Mouse (Mus musculus) liver, embryonic 12.5 days (tissue): ENCODE measurements around the gene Col4a1. TPM values are rescaled to one million over a fixed set of nuclear protein-coding genes. Genes with fewer than 3 reads are reported as not detected.
A peak's percentile ranks its signal among the peaks of the same experiment; 100 is the strongest.

Source experiments
- ATAC-seq: fragments of 200-750 bp; cut with Nextera tagmentation; 2 replicates; pipeline ENCODE4 v1.8.0; 2017; ENCODE audit warnings: moderate number of reproducible peaks, mild to moderate bottlenecking, moderate library complexity
- H3K27ac ChIP-seq: fragments of 300-500 bp; sonication (generic); 2 replicates; pipeline ENCODE4 v1.5.1; 2016; ENCODE audit warnings: mild to moderate bottlenecking
- H3K27me3 ChIP-seq: fragments of 300-500 bp; sonication (generic); replicated peaks from 2 replicates; pipeline ENCODE4 v1.6.1; 2016; ENCODE audit warnings: mild to moderate bottlenecking, moderate library complexity
- H3K36me3 ChIP-seq: fragments of 300-500 bp; sonication (generic); 2 replicates; pipeline ENCODE4 v1.6.1; 2016; ENCODE audit warnings: mild to moderate bottlenecking, moderate library complexity
- H3K4me1 ChIP-seq: fragments of 300-500 bp; sonication (generic); 2 replicates; pipeline ENCODE4 v1.6.1; 2016
- H3K4me2 ChIP-seq: fragments of 300-500 bp; sonication (generic); 2 replicates; pipeline ENCODE4 v1.6.1; 2016; ENCODE audit warnings: mild to moderate bottlenecking, moderate library complexity
- H3K4me3 ChIP-seq: fragments of 300-500 bp; sonication (generic); 2 replicates; pipeline ENCODE4 v1.5.1; 2016; ENCODE audit warnings: mild to moderate bottlenecking, moderate library complexity
- H3K9ac ChIP-seq: fragments of 300-500 bp; sonication (generic); 2 replicates; pipeline ENCODE4 v1.6.1; 2016; ENCODE audit warnings: mild to moderate bottlenecking, moderate library complexity
- H3K9me3 ChIP-seq: fragments of 300-500 bp; sonication (generic); replicated peaks from 2 replicates; pipeline ENCODE4 v1.6.1; 2016; ENCODE audit warnings: mild to moderate bottlenecking, moderate library complexity
- WGBS: fragments of 180-500 bp; shearing (Covaris S2); methylation state at CpG from one replicate; pipeline ENCODE4 v1.1.7; 2016; ENCODE audit not compliant: insufficient replicate concordance; 5-methylcytosine and 5-hydroxymethylcytosine counted together
- polyA plus RNA-seq: library from polyadenylated mRNA; unstranded; fragments of >200 nt; fragmentation: Nextera tagmentation; extraction: Ambion mirVana; gene quantifications from 2 replicates; pipeline ENCODE4 v1.2.1, GENCODE M21; 2016

Col4a1 gene
- 28.9 and 30.9 TPM in 2 replicates for polyA plus RNA-seq

- Histone ChIP-seq H3K4me3 (peak within 1 kb of the TSS; percentile 54), H3K36me3 (no peaks in the 10 kb centered on the region), H3K9me3 (no peaks in the 10 kb centered on the region), H3K27ac (no peak within 1 kb of the TSS), H3K9ac (peak within 1 kb of the TSS; percentile 59), H3K4me2 (peak within 1 kb of the TSS; percentile 66), H3K4me1 (0 out of 2 replicates have a peak, but pooled peaks cover 9% of the 10 kb centered on the region), H3K27me3 (peaks cover 80% of the 10 kb centered on the region)
- ATAC-seq, result no peak
- WGBS, result under 1% methylated on average over 87 of the region's 87 CpGs
These were observed at the start of gene Col4a1, which contains the start of gene Col4a2 for GRCm38 (mm10) chr8:11312349-11313175. TSS of gene Col4a1 (minus strand) at chr8:11312826. TSS of gene Col4a2 (plus strand) at chr8:11312805.

GRCm38 (mm10) chr8:11361546-11362277 lies 49.1 kb upstream of the Col4a1 start:
- H3K9me3 ChIP-seq, result no peaks in the 10 kb centered on the region
- no peak overlapping the region for H3K27ac ChIP-seq
- H3K4me2 ChIP-seq, result no peak overlapping the region
- 0 out of 2 replicates have a peak, but pooled peaks cover 3% of the 10 kb centered on the region for H3K27me3 ChIP-seq
- no peak overlapping the region for H3K4me3 ChIP-seq
- H3K9ac ChIP-seq, result no peak overlapping the region
- H3K36me3 ChIP-seq, result no peaks in the 10 kb centered on the region
- H3K4me1 ChIP-seq, result peaks cover 5% of the 10 kb centered on the region
- ATAC-seq, result no peak
- WGBS, result 55% methylated on average over 9 of the region's 9 CpGs

DNA sequence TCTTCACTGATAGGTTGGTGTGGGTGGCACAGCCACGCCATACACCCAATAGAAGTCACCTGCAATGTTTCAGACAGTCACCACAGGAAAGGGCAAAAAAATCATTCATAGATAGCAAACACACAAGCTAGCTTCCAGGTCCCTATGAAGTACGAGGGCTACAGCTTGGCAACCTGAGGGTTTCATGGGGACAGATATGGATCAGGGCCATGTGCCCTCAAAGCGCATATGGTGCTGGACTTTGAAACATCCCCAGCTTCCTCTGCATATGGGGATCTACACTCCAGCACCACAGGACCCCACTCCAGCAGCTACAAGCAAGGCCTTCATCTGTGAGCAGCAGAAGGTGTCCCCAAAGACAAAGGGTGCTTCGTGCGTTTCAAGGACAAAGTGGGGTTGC lies 47.2 kb upstream of the Col4a1 start:
- Histone ChIP-seq H3K27me3 (0 out of 2 replicates have a peak, but pooled peaks cover 3% of the 10 kb centered on the region), H3K9me3 (no peaks in the 10 kb centered on the region), H3K36me3 (no peaks in the 10 kb centered on the region), H3K4me3 (no peak overlapping the region), H3K9ac (no peak overlapping the region), H3K27ac (no peak overlapping the region), H3K4me1 (peaks cover 5% of the 10 kb centered on the region), H3K4me2 (no peak overlapping the region)
- ATAC-seq, result no peak
- WGBS, result 66% methylated on average over 5 of the region's 5 CpGs

DNA sequence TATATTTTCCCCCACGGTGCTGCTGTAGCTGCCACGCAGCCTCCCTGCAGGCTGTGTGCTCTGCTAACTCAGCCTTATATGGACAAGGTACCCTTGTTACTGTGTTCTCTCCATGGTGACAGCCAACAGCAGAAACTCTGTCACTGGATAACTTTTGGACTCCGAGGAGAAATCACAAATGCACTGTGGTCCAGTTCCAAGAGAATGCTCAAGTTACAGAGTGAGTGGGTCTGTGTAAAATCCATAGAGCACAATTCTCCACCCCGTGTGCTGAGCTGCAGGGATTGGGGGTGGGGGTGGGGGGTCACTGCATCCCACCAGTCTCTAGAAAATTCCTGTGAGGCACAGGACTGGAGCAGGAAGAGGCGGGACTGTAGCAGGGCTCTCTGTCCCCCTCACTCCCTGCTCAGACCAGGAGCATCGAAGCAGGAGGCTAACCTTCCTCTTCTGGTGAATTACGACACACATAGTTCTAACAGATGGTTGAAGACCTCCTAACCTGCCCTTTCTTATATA lies 45.4 kb upstream of the Col4a1 start:
- Histone ChIP-seq H3K27ac (no peak overlapping the region), H3K9me3 (no peaks in the 10 kb centered on the region), H3K4me3 (no peak overlapping the region), H3K4me2 (no peak overlapping the region), H3K36me3 (no peaks in the 10 kb centered on the region), H3K27me3 (peaks cover 8% of the 10 kb centered on the region; the same call in 1 of the 2 replicates), H3K9ac (no peak overlapping the region), H3K4me1 (peaks cover 5% of the 10 kb centered on the region)
- no peak for ATAC-seq
- WGBS, result 45% methylated on average over 7 of the region's 7 CpGs

- 43% methylated on average over 8 of the region's 8 CpGs for WGBS
- no peak for ATAC-seq
- no peak overlapping the region for H3K4me3 ChIP-seq
- no peaks in the 10 kb centered on the region for H3K36me3 ChIP-seq
- no peak overlapping the region for H3K27ac ChIP-seq
- H3K4me1 ChIP-seq, result 0 out of 2 replicates have a peak, but pooled peaks cover 5% of the 10 kb centered on the region
- H3K27me3 ChIP-seq, result peaks cover 6% of the 10 kb centered on the region; the same call in 1 of the 2 replicates
- H3K9ac ChIP-seq, result no peak overlapping the region
- no peaks in the 10 kb centered on the region for H3K9me3 ChIP-seq
- H3K4me2 ChIP-seq, result no peak overlapping the region
These were observed 44.1 kb upstream of the Col4a1 start for GRCm38 (mm10) chr8:11356776-11357175.

GRCm38 (mm10) chr8:11355900-11356299 lies 43.3 kb upstream of the Col4a1 start:
- 73% methylated on average over 3 of the region's 3 CpGs for WGBS
- 0 out of 2 replicates have a peak, but pooled peaks cover 5% of the 10 kb centered on the region for H3K4me1 ChIP-seq
- H3K36me3 ChIP-seq, result no peaks in the 10 kb centered on the region
- H3K9ac ChIP-seq, result no peak overlapping the region
- no peaks in the 10 kb centered on the region for H3K9me3 ChIP-seq
- H3K4me3 ChIP-seq, result no peak overlapping the region
- peaks cover 6% of the 10 kb centered on the region; the same call in 1 of the 2 replicates for H3K27me3 ChIP-seq
- no peak for ATAC-seq
- no peak overlapping the region for H3K4me2 ChIP-seq
- H3K27ac ChIP-seq, result no peak overlapping the region

GRCm38 (mm10) chr8:11354800-11355451 lies 42.3 kb upstream of the Col4a1 start:
- Histone ChIP-seq H3K27me3 (peaks cover 6% of the 10 kb centered on the region; the same call in 1 of the 2 replicates), H3K4me1 (0 out of 2 replicates have a peak, but pooled peaks cover 5% of the 10 kb centered on the region), H3K9ac (no peak overlapping the region), H3K4me3 (no peak overlapping the region), H3K9me3 (no peaks in the 10 kb centered on the region), H3K4me2 (no peak overlapping the region), H3K36me3 (no peaks in the 10 kb centered on the region), H3K27ac (no peak overlapping the region)
- ATAC-seq, result no peak
- WGBS, result 71% methylated on average over 8 of the region's 8 CpGs

GRCm38 (mm10) chr8:11352514-11352913 lies 39.9 kb upstream of the Col4a1 start:
- H3K36me3 ChIP-seq, result no peaks in the 10 kb centered on the region
- no peak overlapping the region for H3K27ac ChIP-seq
- H3K4me3 ChIP-seq, result no peak overlapping the region
- ATAC-seq, result no peak
- 72% methylated on average over 11 of the region's 11 CpGs for WGBS
- H3K27me3 ChIP-seq, result peaks cover 6% of the 10 kb centered on the region; the same call in 1 of the 2 replicates
- H3K4me2 ChIP-seq, result no peak overlapping the region
- H3K9me3 ChIP-seq, result no peaks in the 10 kb centered on the region
- no peak overlapping the region for H3K9ac ChIP-seq
- H3K4me1 ChIP-seq, result 0 out of 2 replicates have a peak, but pooled peaks cover 2% of the 10 kb centered on the region

DNA sequence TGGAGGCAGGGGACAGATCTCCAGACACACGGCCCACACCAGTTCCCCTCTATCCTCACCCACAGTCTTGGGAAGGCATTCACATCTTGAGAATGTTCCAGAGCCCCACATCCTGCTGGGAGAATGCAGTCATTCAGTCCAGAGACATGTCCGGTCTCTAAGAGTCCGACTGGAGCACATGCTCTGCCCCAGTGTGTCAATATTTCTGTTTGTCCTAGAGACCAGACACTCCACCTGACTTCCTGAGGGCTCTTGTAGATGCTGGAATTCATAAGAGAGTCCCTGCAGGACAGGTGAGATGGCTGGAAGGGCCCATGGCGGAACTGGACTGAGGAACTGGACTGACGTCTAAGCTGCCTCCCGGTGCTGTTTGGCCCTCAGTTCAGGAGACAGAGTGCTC lies 38.7 kb upstream of the Col4a1 start:
- no peak for ATAC-seq
- no peak overlapping the region for H3K4me2 ChIP-seq
- H3K9ac ChIP-seq, result no peak overlapping the region
- WGBS, result 80% methylated on average over 6 of the region's 6 CpGs
- peaks cover 6% of the 10 kb centered on the region; the same call in 1 of the 2 replicates for H3K27me3 ChIP-seq
- H3K4me1 ChIP-seq, result 0 out of 2 replicates have a peak, but pooled peaks cover 2% of the 10 kb centered on the region
- H3K9me3 ChIP-seq, result no peaks in the 10 kb centered on the region
- no peak overlapping the region for H3K27ac ChIP-seq
- no peaks in the 10 kb centered on the region for H3K36me3 ChIP-seq
- no peak overlapping the region for H3K4me3 ChIP-seq

DNA sequence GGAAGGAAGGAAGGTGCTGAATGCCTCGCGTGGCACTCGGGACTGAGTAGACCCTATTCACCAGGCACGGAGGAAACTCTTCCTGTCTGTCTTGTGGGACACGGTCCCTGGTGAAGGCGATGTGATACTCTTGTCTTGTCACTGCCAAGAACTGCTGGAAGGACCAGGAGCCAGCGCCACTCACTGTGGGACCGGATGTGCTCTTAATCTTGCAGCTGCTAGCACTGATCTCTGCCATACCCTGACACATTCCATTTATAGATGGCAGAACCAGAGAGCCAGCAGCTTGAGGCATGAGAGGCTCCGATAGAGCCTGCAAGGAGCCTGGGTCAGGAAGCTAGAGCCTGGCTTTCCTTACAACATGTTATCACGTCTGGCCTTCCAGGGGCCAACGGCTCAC lies 36.0 kb upstream of the Col4a1 start:
- Histone ChIP-seq H3K9ac (no peak overlapping the region), H3K4me3 (no peak overlapping the region), H3K27ac (no peak overlapping the region), H3K4me1 (0 out of 2 replicates have a peak, but pooled peaks cover 2% of the 10 kb centered on the region), H3K9me3 (no peaks in the 10 kb centered on the region), H3K36me3 (no peaks in the 10 kb centered on the region), H3K27me3 (0 out of 2 replicates have a peak, but pooled peaks cover under 1% of the 10 kb centered on the region), H3K4me2 (no peak overlapping the region)
- WGBS, result 66% methylated on average over 11 of the region's 11 CpGs
- no peak for ATAC-seq

- Histone ChIP-seq H3K9ac (no peak overlapping the region), H3K4me3 (no peak overlapping the region), H3K4me2 (no peak overlapping the region), H3K27ac (no peak overlapping the region), H3K9me3 (no peaks in the 10 kb centered on the region), H3K27me3 (no peaks in the 10 kb centered on the region), H3K4me1 (0 out of 2 replicates have a peak, but pooled peaks cover 2% of the 10 kb centered on the region), H3K36me3 (no peaks in the 10 kb centered on the region)
- ATAC-seq, result no peak
- 60% methylated on average over 9 of the region's 9 CpGs for WGBS
These were observed 35.1 kb upstream of the Col4a1 start for GRCm38 (mm10) chr8:11347699-11348098.
